Mouse (Mus musculus): ENCODE measurements around the gene Gm20388.
A peak's percentile ranks its signal among the peaks of the same experiment; 100 is the strongest.

Gm20388 gene

DNA sequence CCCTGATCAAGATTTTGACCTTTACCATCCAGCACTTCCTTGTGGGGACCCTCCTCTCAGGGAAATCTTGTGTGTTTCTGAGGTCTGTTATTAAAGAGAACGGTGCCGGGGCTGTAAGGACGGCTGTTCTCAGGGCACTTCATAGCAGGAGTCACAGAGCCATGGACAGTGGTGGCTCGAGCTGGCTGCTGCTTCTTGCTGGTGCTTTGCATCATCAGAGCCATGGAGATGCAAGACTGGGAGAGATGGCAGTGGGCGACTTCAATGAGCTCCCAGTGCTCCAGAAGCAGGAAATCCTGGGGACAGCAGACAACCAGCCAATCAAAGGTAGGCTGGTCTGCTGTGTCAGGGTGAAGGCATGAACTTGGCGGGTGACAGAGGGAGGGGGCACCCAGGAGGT, 2850.5 kb downstream of the Gm20388 start:
- no peak for DNase-seq (ENCODE audit: low spot score)

DNA sequence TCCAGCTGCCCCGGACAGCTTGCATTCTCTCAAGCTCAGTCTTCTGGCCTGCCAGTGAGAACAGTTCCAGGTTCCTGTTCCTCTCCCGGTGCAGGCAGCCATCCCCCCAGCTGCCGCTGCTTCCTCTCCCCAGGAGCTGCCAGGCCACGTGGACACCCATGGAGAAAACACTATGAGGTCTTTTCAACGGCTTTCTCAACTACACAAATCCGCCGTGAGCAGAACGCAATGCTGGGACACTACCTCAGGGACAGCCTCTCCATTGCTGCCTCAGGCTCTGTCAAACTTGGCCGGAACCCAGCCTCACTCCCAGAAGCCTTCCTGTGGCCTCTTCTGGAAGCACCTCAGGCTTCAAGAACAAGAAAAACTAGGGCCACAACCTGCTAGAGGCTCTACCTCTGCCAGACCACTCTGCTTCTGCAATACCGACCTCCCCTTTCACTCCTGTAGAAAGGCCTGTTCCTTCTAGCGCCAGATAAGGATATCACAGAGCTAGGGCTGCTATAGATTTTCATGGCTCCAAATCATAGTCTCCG, 2852.2 kb downstream of the Gm20388 start:
- no peak for DNase-seq (ENCODE audit: low spot score)

DNA sequence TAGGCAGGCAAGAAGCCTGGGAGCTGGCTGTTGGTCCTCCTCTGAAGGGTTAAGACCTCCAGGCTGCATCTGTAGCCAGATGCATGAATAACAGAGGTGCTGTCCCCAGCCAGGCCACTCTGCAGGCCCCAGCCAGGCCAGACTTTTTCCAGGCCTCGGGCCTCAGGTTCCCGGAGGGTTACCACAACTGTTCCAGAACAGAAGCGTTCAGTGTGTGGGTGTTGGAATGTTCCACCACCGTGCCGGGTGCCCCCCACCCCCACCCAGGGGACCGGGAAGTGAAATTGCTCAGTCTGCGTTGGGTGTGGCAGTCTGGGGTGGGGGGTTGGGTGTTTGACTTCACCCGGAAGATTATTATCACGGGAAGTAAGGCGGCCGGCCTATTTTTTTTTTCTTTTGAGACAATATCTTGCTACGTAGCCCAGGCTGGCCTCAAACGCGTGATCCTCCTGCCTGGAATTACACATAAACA, 2852.7 kb downstream of the Gm20388 start:
- DNase-seq (ENCODE audit: low spot score) = no peak

DNA sequence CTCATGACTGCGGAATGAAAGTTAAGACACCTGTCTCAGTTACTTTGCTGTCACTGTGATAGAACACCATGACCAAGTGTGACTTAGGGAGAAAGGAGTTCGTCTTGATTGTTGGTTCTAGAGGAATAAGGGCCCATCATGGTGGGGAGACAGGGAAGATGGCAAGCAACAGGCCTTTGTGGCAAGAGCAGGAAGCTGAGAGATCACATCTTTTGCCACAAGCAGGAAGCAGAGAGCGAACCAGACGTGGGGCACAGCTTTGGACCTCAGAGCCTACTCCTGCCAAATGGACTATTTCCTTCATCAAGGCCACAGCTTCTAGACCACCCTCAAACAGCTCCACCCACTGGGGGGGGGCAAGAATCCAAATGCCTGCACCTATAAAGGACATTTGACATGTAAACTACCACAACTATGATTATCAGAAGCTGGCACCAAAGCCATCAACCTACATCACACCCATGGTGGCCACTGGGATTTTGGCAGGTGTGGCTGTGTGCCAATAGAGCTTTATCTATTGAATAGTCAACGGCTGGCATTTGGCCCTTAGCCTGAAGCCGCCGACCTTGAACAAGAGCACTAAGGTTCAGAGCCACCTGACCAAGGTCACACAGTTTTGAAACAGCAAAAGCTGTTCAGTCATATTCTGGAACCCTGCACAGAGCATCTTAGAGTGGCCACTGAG, 2854.3 kb downstream of the Gm20388 start:
- DNase-seq (ENCODE audit: low spot score) = no peak

DNA sequence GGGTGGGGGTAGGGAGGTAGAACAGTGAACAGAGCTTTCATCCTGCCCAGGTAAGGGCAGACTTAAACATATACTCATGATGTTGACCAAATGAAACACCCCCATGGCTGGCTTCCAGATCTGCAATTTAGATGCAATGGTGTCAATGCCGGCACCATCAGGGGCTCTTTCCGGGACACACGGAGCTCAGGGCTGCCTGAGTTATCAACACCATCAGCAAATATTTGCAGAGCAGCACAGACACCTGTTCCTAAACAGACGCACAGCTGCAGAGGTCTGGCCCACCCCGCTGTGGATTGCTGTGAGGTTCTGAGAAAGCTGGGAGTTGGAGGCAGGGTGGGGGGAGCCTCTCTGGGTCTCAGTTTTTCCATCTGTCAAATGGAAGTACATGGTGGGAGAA, 2855.5 kb downstream of the Gm20388 start:
- no peak for DNase-seq (ENCODE audit: low spot score)

DNA sequence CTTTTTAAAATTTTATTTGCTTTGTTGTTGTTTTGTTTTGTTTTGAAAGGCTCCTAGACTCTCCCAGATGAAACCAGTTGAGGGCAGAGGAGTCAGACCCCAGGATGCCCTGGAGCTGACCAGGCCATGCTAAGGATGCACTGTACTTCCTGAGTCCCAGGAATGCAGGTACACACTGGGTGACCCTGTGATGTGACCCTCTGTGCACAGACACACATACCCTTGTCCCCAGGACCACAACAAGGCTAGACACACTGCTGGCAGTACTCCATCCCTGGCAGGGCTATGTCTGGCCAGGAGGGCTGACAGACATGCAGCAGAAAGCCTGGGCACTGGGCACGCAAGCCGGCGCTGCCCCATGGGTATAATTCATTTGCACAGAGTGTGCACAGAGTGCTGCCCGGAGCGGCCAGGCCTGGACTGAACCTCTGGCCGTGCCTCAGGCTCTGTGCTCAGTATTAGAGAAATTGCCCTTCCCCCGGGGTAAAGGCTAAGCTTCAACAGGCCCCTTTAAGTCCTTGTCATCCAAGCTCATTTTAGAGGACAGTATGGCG, 2856.1 kb downstream of the Gm20388 start:
- DNase-seq (ENCODE audit: low spot score) = no peak

DNA sequence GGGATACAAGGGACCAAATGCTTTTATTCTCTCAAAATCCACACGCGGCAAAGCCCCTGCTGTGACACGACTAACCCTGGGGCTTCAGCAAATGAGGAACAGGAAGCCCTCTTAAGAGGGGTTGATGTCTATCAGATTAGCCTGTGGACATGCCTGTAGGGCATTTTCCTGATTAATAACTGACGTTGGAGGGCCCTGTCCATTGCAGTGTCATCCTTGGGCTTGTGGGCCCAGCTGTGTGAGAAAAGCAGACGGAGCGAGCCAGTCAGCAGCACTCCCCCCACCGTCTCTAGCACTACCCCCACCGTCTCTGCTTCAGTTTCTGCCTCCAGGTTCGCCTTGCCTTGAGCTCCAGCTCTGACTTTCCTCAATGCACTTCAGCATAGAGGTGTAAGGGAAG, 2856.6 kb downstream of the Gm20388 start:
- DNase-seq (ENCODE audit: low spot score) = no peak

DNA sequence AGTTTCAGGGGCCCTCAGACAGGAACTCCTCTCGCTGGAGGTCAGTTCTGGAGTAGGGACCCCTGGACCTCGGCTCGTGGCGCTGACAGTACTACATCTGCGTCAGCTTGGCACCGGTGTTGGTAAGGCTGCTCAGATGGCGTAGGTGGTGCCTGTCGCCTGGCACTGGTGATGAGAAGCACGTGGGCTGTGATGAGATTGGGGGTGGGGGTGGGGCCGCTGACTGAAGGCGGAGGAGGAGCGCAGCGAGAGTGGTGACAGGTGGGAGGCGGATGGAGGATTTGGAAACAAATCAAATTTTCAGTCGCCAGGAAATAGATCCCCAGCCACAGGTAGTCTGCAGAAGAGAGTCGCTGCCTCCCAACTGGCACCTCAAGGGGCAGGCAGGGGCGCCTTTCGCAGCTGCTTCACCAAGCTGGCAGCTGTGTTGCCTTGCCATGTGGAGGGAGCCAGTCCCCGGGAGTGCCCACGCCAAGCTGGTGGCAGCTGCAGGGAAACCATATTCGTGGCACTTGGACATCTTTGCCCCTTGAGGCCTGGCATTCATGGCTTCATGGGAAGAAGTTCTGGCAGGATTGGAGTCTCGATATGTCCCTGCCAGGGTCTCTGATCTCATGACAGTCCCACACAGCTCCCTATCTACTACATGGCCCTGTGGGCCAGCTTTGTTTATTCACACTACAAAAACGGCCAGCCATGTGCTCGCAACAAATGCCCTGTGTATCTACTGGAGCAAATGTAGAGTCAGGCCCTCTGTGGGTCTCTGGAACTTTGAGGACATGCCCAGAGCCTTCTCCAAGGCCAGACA, 2858.8 kb downstream of the Gm20388 start:
- no peak for DNase-seq (ENCODE audit: low spot score)

DNA sequence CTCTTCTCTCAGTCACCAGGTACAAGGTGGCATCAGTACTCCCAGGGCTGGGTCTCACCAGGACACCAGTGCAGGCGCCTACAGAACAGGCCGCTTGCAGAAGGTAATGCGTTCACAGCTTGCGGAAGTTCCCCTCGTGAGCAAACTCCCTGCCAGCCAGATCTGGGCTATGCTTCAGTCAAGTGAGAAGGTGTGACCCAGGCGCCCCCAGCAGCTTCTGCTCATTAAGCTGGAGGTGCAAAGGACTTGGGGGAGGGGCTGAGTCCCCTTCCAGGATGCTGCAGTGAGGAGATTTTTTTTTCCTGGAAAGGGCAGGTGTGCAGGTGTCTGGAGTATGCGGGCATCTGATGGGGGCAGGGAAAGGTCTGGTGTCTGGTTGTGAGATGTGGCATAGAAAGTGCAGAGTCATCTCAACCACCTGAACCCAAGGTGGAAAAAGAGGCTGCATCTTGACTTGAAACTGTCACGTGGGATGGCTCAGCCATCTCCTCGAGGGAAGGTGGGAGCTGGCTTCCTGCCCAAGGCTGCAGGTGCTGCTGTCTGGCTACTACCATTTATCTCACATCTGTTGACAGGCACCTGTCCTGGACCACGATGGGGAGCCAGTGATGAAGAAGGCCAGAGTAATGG, 2861.9 kb downstream of the Gm20388 start:
- no peak for DNase-seq (ENCODE audit: low spot score)

DNA sequence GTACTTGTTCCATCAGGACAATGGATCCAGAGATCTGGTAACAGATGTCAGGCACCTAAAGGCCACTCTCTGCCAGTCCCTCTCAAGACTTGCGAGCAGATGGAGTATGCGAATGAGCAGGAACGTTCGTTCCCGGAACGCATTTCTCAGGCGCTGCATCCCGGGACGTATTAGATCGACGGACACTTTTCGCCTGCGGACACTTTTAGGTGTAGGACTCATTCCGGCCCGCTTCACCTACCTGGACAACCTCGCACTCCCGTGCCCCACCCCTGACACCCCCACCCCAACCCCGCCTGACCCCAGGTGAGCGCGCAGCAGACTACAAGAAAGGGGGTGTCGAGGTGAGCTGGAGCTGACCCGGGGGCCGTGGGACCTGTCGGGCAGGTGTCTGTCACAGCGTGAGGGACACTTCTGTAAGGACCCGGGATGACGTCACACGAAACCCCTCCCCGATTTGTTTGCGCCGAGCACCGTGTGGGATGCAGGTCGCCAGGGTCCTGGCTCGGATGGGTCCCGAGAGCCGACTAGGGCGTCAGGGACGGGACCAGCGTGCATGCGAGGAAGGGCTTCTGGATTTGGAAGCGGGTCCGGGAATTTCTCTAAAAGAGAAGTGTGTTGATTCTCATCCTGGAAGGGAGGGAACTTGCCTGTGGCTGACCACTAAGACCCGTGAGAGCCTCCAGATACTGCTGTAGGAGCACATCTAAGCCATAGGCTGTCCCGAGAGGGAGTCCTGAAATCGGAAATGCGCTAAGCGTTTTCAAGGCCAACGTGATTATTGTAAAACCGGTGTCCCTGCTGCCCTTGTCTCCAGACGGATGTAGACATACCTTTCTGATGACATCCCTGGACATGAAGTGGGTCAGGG, 2864.9 kb downstream of the Gm20388 start, which contains the start of gene Acsf3:
Acsf3 (plus strand) TSS at position 202 of the 871 bp plus-strand sequence.
- peak; percentile 65 for DNase-seq (ENCODE audit: low spot score)

DNA sequence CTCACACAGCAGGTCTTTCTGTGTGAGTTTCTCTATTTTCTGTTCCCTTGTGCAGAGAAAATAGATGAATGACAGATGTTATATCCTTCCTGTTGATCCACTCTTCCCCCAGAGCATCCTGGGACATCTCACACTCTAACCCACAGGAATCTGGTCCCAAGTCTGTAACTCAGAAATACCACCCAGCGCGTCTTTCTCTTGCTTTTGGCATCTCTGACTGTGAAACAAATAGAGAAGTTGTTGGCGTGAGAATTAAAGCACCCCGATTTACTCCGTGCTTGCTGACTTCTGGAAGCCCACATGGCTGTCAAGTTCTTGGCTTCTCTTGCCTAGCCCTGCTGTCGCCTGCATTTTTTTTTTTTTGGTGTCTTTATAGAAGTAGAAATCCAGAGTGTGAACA, 2867.1 kb downstream of the Gm20388 start:
- no peak for DNase-seq (ENCODE audit: low spot score)

DNA sequence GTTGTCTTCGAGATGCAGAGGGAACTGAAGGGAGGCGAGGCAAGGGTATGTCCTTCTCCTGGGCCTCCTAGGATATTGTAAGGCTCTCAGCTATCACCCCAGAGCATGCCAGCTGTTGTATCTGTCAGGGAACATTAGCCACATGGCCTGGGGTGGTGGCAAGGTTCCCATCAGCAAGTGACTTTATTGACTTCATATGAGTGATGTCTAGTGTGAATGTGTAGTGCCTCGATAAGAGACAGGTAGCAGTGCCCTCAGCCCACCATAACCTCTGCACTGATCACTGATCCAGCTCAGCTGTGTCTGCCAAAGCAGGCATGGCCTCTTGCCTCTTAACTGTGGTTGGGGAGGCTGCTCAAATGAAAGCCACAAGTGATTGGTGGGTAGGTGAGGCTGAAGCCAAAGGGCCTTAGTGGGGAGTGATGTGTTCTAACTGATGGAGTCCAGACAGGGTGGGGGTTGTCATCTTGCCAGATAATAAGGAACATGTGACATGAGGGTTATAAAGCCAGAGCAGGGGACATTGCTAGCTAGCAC, 2868.1 kb downstream of the Gm20388 start:
- DNase-seq (ENCODE audit: low spot score) = no peak

DNA sequence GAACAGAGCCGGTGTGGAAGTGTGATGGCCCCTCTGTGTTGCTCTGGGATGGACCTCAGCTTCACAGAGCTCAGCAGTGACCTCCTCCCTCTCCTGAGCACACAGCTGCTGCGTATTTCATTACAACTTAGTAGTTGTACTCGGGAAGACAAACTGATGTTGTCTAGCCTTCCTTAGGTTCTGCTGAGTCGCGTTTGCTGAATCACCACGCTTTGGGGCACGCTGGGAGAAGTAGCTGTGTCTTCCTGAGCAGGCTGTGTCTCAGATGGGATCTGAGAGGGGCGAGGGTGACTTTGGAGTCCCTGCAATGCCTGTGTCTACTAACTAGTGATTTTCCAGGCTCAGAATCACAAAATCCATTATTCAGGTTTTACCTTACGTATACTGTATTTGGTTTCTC, 2868.6 kb downstream of the Gm20388 start:
- no peak for DNase-seq (ENCODE audit: low spot score)

DNA sequence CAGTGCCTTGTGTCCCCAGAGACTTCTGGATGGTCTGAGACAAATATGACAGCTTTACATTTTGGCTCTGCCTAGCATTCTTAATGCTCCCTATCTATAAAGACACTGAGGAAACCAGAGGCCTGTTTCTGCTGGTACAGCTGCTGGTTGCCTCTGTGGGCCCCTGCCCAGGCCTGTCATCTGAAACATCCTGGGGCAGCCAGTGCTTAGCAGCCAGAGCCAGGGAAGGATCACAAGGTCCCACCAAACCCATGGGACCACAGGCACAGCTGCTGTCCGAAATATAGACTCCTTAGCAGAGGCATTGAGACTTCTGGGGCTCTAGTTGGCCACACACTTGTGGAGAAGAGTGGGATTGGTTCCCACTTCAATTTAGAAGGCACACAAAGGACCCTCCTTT, 2874.1 kb downstream of the Gm20388 start:
- no peak for DNase-seq (ENCODE audit: low spot score)

DNA sequence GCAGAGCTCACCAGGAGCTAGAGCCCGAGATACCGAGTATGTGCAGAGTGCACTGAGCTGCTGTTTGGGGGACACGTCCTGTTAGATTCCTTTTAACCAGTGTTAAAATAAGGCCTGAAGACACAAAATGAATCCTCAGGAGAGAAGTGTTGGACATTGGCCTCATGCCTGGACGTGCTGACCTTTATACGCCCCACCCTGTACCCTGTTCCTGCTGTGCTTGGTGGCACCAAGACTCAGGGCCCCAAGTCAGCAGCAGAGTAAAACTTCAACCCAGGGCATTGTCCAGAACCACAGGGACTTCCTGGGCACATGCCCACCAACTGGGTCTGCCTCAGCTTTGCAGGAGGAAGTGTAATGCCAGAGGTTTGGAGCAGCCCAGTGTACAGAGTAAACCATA, 2879.2 kb downstream of the Gm20388 start:
- DNase-seq (ENCODE audit: low spot score) = no peak

DNA sequence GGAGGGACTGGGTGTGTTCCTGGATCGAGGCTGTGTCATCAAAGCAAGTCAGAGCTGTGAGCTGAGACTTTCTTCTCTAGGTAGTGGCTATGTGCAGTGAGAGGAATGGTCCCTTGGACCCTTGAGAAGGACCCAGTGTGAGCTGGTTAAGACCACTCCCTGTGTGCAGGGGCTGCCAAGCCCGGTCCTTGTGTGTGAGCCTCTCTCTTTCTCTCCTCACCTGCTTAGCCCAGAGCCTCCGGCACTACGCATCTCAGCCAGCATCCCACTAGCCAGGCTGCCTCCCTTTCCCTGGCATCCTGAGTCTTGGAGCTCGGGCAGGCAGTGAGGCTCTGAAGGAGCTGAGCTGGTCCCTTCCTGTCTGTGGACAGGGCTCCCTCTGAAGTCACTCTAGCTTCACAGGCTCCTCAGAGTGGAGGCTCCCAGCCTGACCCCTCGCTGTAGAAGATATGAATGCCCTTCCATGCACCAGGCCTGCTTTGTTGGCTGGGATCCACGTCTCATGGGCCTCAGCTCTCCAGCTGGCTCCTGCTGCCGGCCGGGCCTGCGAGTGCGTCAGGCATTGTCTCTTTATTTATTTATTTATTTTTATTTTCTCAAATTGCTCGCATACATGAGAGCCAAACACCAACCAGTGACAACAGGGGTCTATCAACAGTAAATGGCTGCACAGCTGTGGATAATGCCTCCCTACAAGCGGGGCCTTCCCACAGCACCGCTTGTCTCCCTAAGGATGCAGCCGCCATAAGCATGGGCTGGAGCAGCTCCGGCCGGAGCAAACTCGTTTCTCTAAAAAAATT, 2882.9 kb downstream of the Gm20388 start:
- peak; percentile 25 for DNase-seq (ENCODE audit: low spot score)

DNA sequence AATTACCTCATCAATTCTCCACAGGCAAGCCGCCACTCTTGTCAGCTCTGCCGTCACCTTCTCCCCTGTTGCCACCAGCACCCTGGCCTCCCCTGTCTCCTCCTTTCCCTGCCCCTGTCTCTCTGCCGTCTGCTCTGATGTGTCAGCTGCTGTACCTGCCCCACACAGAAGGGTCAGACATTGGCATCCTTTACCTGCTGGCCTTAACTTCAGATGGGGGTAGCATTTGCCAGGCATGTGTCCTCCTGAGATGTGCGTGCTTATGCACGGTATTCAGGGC, 2883.5 kb downstream of the Gm20388 start:
- no peak for DNase-seq (ENCODE audit: low spot score)

DNA sequence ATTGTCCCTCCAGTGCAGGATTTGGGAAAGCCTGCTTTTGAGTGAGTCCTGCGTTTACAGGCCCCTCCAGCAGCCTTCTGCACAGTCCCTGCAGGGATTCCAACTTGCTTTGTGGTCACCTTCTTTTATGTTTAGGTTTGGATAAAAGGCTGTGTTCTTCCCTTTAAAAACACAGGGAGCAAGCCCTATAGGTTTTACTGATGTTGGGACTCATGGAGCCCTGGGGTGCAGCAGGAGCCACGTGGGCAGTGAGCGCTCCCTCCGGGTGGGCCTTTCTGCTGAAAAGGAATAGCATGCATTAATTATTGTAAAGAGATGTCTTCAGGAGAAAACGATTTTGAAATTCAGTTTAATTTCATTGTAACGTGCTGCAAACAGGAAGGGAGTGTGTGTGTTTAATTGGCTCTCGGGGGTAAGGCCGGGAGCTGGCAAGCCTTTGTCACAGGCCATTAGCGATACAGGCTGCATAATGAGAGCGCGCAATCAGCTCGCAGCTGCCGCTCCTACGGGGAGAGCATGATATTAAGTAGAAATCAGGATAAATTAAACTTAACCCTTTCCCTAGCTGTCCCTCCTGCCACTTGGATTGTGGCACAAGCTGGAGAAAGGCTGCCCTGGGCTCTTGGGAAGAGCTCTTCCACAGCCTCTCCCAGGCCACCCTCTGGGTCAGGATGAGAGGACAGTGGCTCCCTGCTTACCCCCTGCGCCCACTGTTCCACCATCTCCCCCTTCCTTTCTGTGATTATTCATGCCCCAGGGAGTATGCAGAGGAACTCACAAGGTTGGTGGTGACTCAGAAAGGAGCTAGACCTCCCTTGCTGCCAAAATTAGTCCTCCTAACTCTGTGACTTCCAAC, 2893.5 kb downstream of the Gm20388 start:
- no peak for DNase-seq (ENCODE audit: low spot score)

DNA sequence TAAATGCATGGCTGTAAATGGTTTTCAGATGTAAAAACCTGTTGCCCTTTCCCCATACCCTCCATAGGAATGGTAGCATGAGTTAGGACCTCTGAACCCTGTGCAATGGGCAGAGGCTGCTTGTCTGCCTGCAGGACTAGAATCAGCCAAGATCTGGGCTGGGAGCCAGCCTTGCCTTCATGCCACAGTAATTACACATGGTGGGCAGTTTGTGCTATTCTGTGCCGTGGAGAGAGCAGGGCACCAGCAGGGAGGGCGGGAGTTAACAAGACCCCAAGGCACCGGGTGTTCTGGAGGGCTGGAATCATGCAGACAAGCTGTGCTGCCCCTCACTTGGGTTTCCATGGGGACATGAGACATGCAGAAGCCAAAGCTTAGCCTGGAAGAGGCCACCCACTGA, 2894.7 kb downstream of the Gm20388 start:
- DNase-seq (ENCODE audit: low spot score) = no peak

All from ovary, postnatal 14 days (tissue).